Mouse (Mus musculus): ENCODE measurements at regions not wholly inside any gene's neighbourhood (a gene's known extent, or its start where the extent isn't known, plus 50 kb on each side); places are given as distances from the start of the nearest gene placed in this dataset.

GRCm38 (mm10) chr5:146648519-146649060 lies 63.6 kb upstream of the Gpr12 start:
- TF ChIP-seq CTCF (IDR thresholded peaks at IDR 0.05), result no peak
- TF ChIP-seq EP300 (IDR thresholded peaks at IDR 0.05), result no peak
